Mouse (Mus musculus) liver, adult 2 months (tissue): Measurements from ENCODE around the gene Kcnq5.

Source experiments
- CTCF ChIP-seq: fragments of 200-500 bp; IDR thresholded peaks from 2 replicates; pipeline ENCODE4 v1.5.1; 2011; ENCODE audit warnings: low read depth, low read length, control low read depth
- POLR2A ChIP-seq: fragments of 200-500 bp; IDR thresholded peaks from 2 replicates; pipeline ENCODE4 v1.6.1; 2011; ENCODE audit warnings: low read length, control low read depth; ENCODE audit not compliant: insufficient read depth; ENCODE audit errors: extremely low read depth

DNA sequence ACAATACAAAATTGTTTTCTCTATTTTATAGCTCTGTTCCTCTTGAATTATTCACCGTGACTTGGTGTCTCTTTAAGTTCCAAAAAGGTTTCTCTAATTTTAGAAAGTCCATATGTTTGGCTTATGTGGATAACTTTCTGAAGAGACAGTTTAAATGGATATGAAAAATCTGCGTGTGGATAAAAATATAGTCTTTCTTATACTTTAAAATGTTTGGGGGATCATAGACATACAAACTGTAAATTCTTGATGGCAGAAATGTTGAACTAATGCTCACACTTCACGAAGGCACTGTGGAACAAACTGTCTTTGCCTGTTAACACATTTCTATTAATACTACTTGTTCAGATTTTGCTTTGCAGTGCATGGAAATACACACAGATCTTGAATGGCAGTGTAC, 277.3 kb downstream of the Kcnq5 start:
- TF ChIP-seq CTCF = no peak
- no peak for TF ChIP-seq POLR2A
